Comparison of ENCODE assay signal across 8 mouse cellular contexts in genomic region chr5:104108879-104109369, GRCm38 (mm10). TPM values are rescaled to one million over a fixed set of nuclear protein-coding genes. Genes with fewer than 3 reads are reported as not detected.
DNase-seq lines count a peak whose midpoint lies in the region; ATAC-seq and TF ChIP-seq lines count a peak whose summit lies in the region.

No protein-coding gene starts in this region.

- H3K4me1 ChIP-seq in embryonic facial prominence, embryonic 10.5 days = peaks cover 79% of the 10 kb centered on the region
- peaks cover 62% of the 10 kb centered on the region for H3K4me1 ChIP-seq in hindbrain, embryonic 15.5 days (replicated peaks)
- no peaks in the 10 kb centered on the region for H3K4me1 ChIP-seq in liver, postnatal 0 days (ENCODE audit: insufficient read depth)
- H3K4me1 ChIP-seq in small intestine, adult 2 months (ENCODE audit: control insufficient read depth, insufficient read depth, insufficient read length, low read length) = peaks cover 2% of the 10 kb centered on the region; the same call in 1 of the 2 replicates

- DNase-seq in CD4-positive, CD25-positive, alpha-beta regulatory T cell, adult 2 months (ENCODE audit: low read depth, low spot score) = peak; percentile 31
- peak; percentile 4 for DNase-seq in CD4-positive helper T cell, adult 2 months (ENCODE audit: low read depth, low spot score)
- DNase-seq in embryonic facial prominence, embryonic 10.5 days (ENCODE audit: low spot score) = peak; percentile 72
- no peak for DNase-seq in liver, postnatal 0 days
- DNase-seq in urinary bladder, postnatal 14 days (ENCODE audit: low spot score) = no peak

- no peak for TF ChIP-seq EP300 in liver, postnatal 0 days (IDR thresholded peaks at IDR 0.05; ENCODE audit: low read depth)

- H3K9ac ChIP-seq in hindbrain, embryonic 15.5 days = peak overlapping the region; percentile 36
- no peak overlapping the region for H3K9ac ChIP-seq in liver, postnatal 0 days (replicated peaks)

- no peaks in the 10 kb centered on the region for H3K36me3 ChIP-seq in embryonic facial prominence, embryonic 10.5 days (replicated peaks)
- no peaks in the 10 kb centered on the region for H3K36me3 ChIP-seq in hindbrain, embryonic 15.5 days
- no peaks in the 10 kb centered on the region for H3K36me3 ChIP-seq in liver, postnatal 0 days (replicated peaks; ENCODE audit: insufficient read depth, low read length)
- no peaks in the 10 kb centered on the region for H3K36me3 ChIP-seq in small intestine, adult 2 months (ENCODE audit: control insufficient read depth, insufficient read depth, low read length)

- no peak for TF ChIP-seq CTCF in liver, postnatal 0 days (IDR thresholded peaks at IDR 0.05; ENCODE audit: low read depth)
- TF ChIP-seq CTCF in small intestine, adult 2 months (IDR thresholded peaks at IDR 0.05; ENCODE audit: extremely low read depth, insufficient read length, insufficient replicate concordance, low read depth, low read length) = no peak

- no peaks in the 10 kb centered on the region for H3K27me3 ChIP-seq in embryonic facial prominence, embryonic 10.5 days (replicated peaks; ENCODE audit: low read depth, poor library complexity, severe bottlenecking)
- no peaks in the 10 kb centered on the region for H3K27me3 ChIP-seq in hindbrain, embryonic 15.5 days
- no peaks in the 10 kb centered on the region for H3K27me3 ChIP-seq in liver, postnatal 0 days (ENCODE audit: insufficient read depth, low read length)
- H3K27me3 ChIP-seq in small intestine, adult 2 months (ENCODE audit: control insufficient read depth, insufficient read depth, low read length) = no peaks in the 10 kb centered on the region

- peak overlapping the region; percentile 46 for H3K4me3 ChIP-seq in embryonic facial prominence, embryonic 10.5 days
- peak overlapping the region; percentile 23 for H3K4me3 ChIP-seq in hindbrain, embryonic 15.5 days
- no peak overlapping the region for H3K4me3 ChIP-seq in liver, postnatal 0 days (ENCODE audit: low read depth, low read length)
- H3K4me3 ChIP-seq in small intestine, adult 2 months (ENCODE audit: low read depth, low read length) = no peak overlapping the region; the same call in 1 of the 2 replicates

- no peak for TF ChIP-seq POLR2A in small intestine, adult 2 months (IDR thresholded peaks at IDR 0.05; ENCODE audit: low read depth, low read length)

- no peaks in the 10 kb centered on the region for H3K9me3 ChIP-seq in embryonic facial prominence, embryonic 10.5 days
- H3K9me3 ChIP-seq in hindbrain, embryonic 15.5 days = no peaks in the 10 kb centered on the region
- H3K9me3 ChIP-seq in liver, postnatal 0 days (ENCODE audit: low read length) = no peaks in the 10 kb centered on the region

- ATAC-seq in CD4-positive, CD25-positive, alpha-beta regulatory T cell, adult 4 months = no peak
- peak; percentile 61 for ATAC-seq in hindbrain, embryonic 15.5 days (ENCODE audit: low FRiP score, low read depth)
- no peak for ATAC-seq in liver, postnatal 0 days

- WGBS in embryonic facial prominence, embryonic 10.5 days = 12% methylated on average over 18 of the region's 18 CpGs
- WGBS in hindbrain, embryonic 15.5 days = 7% methylated on average over 18 of the region's 18 CpGs
- WGBS in liver, postnatal 0 days (ENCODE audit: insufficient replicate concordance) = 28% methylated on average over 18 of the region's 18 CpGs
- WGBS in small intestine, adult 2 months = 31% methylated on average over 18 of the region's 18 CpGs

- H3K4me2 ChIP-seq in hindbrain, embryonic 15.5 days = peak overlapping the region; percentile 52
- 0 out of 2 replicates have a peak overlapping the region, but pooled peaks have one; percentile 26 for H3K4me2 ChIP-seq in liver, postnatal 0 days (ENCODE audit: low read depth, low read length)

- peak overlapping the region; percentile 87 for H3K27ac ChIP-seq in embryonic facial prominence, embryonic 10.5 days (replicated peaks)
- H3K27ac ChIP-seq in hindbrain, embryonic 15.5 days (replicated peaks) = peak overlapping the region; percentile 85
- no peak overlapping the region for H3K27ac ChIP-seq in liver, postnatal 0 days (ENCODE audit: low read depth)
- H3K27ac ChIP-seq in small intestine, adult 2 months (ENCODE audit: insufficient read depth, low read depth, low read length) = peak overlapping the region; percentile 71

RNA-seq across cellular contexts. Expression of gene Sparcl1, which starts 4.6 kb away (rescaled TPM):
- not detected for polyA plus RNA-seq in CD4-positive, CD25-positive, alpha-beta regulatory T cell, adult 4 months (2017; shearing (Covaris generic))
- polyA plus RNA-seq in embryonic facial prominence, embryonic 10.5 days (2016; fragmentation: Nextera tagmentation; extraction: Ambion mirVana) = 26.5 and 28.3 TPM in 2 replicates
- 349 and 369 TPM in 2 replicates for polyA plus RNA-seq in hindbrain, embryonic 15.5 days (2015; fragmentation: Nextera tagmentation; extraction: Ambion mirVana)
- 5.2 and 6.3 TPM in 2 replicates for polyA plus RNA-seq in liver, postnatal 0 days (2015; fragmentation: Nextera tagmentation; extraction: Ambion mirVana)
- polyA plus RNA-seq in small intestine, adult 2 months (2012; rRNA removed) = 24.3 and 28.8 TPM in 2 replicates

RNA-seq across cellular contexts. Expression of gene Gm17660, which starts 31.5 kb away (rescaled TPM):
- polyA plus RNA-seq in CD4-positive, CD25-positive, alpha-beta regulatory T cell, adult 4 months (2017; shearing (Covaris generic)) = not detected
- not detected in 2 replicates for polyA plus RNA-seq in embryonic facial prominence, embryonic 10.5 days (2016; fragmentation: Nextera tagmentation; extraction: Ambion mirVana)
- polyA plus RNA-seq in hindbrain, embryonic 15.5 days (2015; fragmentation: Nextera tagmentation; extraction: Ambion mirVana) = 0.59 TPM in 1 of 2 replicates, not detected in the other
- polyA plus RNA-seq in liver, postnatal 0 days (2015; fragmentation: Nextera tagmentation; extraction: Ambion mirVana) = not detected in 2 replicates
- polyA plus RNA-seq in small intestine, adult 2 months (2012; rRNA removed) = not detected in 2 replicates

Comparison
In these comparisons a context has a peak if more than half of its experiments do, and no peak if none do; other contexts are left out.
1. DNase-seq: peak in CD4-positive, CD25-positive, alpha-beta regulatory T cell, adult 2 months (single experiment), CD4-positive helper T cell, adult 2 months (single experiment) and embryonic facial prominence, embryonic 10.5 days (single experiment); none in liver, postnatal 0 days (single experiment) and urinary bladder, postnatal 14 days (single experiment).
2. H3K4me3 ChIP-seq: peak in embryonic facial prominence, embryonic 10.5 days (single experiment) and hindbrain, embryonic 15.5 days (single experiment); none in liver, postnatal 0 days (single experiment) and small intestine, adult 2 months (single experiment).
3. RNA of gene Sparcl1, which starts 4.6 kb away (polyA plus RNA-seq): 349 to 369 TPM in hindbrain, embryonic 15.5 days; 24.3 to 28.8 TPM in small intestine, adult 2 months, 26.5 to 28.3 TPM in embryonic facial prominence, embryonic 10.5 days, 5.2 to 6.3 TPM in liver, postnatal 0 days and not detected in CD4-positive, CD25-positive, alpha-beta regulatory T cell, adult 4 months; every median in the first group is over 10 times any median in the second.